Mouse (Mus musculus): ENCODE data around the gene Podn. TPM values are rescaled to one million over a fixed set of nuclear protein-coding genes. Genes with fewer than 3 reads are reported as not detected.
"Not testable (repeated sequence)": the region's sequence is repeated elsewhere in the genome, so short reads cannot be mapped to it uniquely, and the experiment has no call there.

Podn gene
- total RNA-seq (2021), result 10 to 100 TPM in 1 of 2 experiments, 1 to 10 TPM in 1; 8.8 to 11.5 TPM
- long read RNA-seq, experiment 1, partial matches to known transcripts, result 0 of 2 reads
- long read RNA-seq, experiment 1, other reads (novel, unspliced or antisense), result 2 of 2 reads
- long read RNA-seq, experiment 2, partial matches to known transcripts, result 0 of 20 reads
- long read RNA-seq, experiment 2, other reads (novel, unspliced or antisense), result 20 of 20 reads

GRCm38 (mm10) chr4:108096345-108096744 lies at the start of gene Podn:
TSS of gene Podn (minus strand) at chr4:108096445.
- no peak for DNase-seq (ENCODE audit: low spot score in 2 of 2)

GRCm38 (mm10) chr4:108145554-108145953 lies 49.3 kb upstream of the Podn start:
- DNase-seq (ENCODE audit: low spot score in 2 of 2), result not testable (repeated sequence)

- no peak for DNase-seq (ENCODE audit: low spot score in 2 of 2)
Observed at GRCm38 (mm10) chr4:108144880-108145279, 48.6 kb upstream of the Podn start, which contains the start of gene Scp2. TSS of gene Scp2 (minus strand) at chr4:108144998.

GRCm38 (mm10) chr4:108143778-108144177 lies 47.5 kb upstream of the Podn start:
- no peak for DNase-seq (ENCODE audit: low spot score in 2 of 2)

- not testable (repeated sequence) for DNase-seq (ENCODE audit: low spot score in 2 of 2)
Observed at GRCm38 (mm10) chr4:108143178-108143577, 46.9 kb upstream of the Podn start.

- no peak for DNase-seq (ENCODE audit: low spot score in 2 of 2)
Observed at GRCm38 (mm10) chr4:108136938-108137337, 40.7 kb upstream of the Podn start.

- no peak for DNase-seq (ENCODE audit: low spot score in 2 of 2)
Observed at GRCm38 (mm10) chr4:108130452-108130851, 34.2 kb upstream of the Podn start.

- DNase-seq (ENCODE audit: low spot score in 2 of 2), result no peak
Observed at GRCm38 (mm10) chr4:108128339-108128738, 32.1 kb upstream of the Podn start.

- DNase-seq (ENCODE audit: low spot score in 2 of 2), result no peak
Observed at GRCm38 (mm10) chr4:108127516-108127915, 31.3 kb upstream of the Podn start.

- DNase-seq (ENCODE audit: low spot score in 2 of 2), result no peak
Observed at GRCm38 (mm10) chr4:108126260-108126659, 30.0 kb upstream of the Podn start.

GRCm38 (mm10) chr4:108124104-108124503 lies 27.9 kb upstream of the Podn start:
- no peak for DNase-seq (ENCODE audit: low spot score in 2 of 2)

GRCm38 (mm10) chr4:108117924-108118876 lies 22.0 kb upstream of the Podn start:
- DNase-seq (ENCODE audit: low spot score in 2 of 2), result peak; percentile 89 to 93

GRCm38 (mm10) chr4:108117488-108117887 lies 21.2 kb upstream of the Podn start:
- DNase-seq (ENCODE audit: low spot score in 2 of 2), result peak; percentile 4 to 5

GRCm38 (mm10) chr4:108116466-108116865 lies 20.2 kb upstream of the Podn start:
- no peak for DNase-seq (ENCODE audit: low spot score in 2 of 2)

- no peak for DNase-seq (ENCODE audit: low spot score in 2 of 2)
Observed at GRCm38 (mm10) chr4:108110706-108111105, 14.5 kb upstream of the Podn start.

GRCm38 (mm10) chr4:108109728-108110127 lies 13.5 kb upstream of the Podn start:
- DNase-seq (ENCODE audit: low spot score in 2 of 2), result no peak

- DNase-seq (ENCODE audit: low spot score in 2 of 2), result no peak
Observed at GRCm38 (mm10) chr4:108092741-108093397, 3.4 kb downstream of the Podn start.

GRCm38 (mm10) chr4:108083993-108084392 lies 12.3 kb downstream of the Podn start:
- DNase-seq (ENCODE audit: low spot score in 2 of 2), result no peak

- DNase-seq (ENCODE audit: low spot score in 2 of 2), result no peak
Observed at GRCm38 (mm10) chr4:108083032-108083735, 13.1 kb downstream of the Podn start.

GRCm38 (mm10) chr4:108082401-108082806 lies 13.8 kb downstream of the Podn start:
- no peak for DNase-seq (ENCODE audit: low spot score in 2 of 2)

GRCm38 (mm10) chr4:108080876-108081275 lies 15.4 kb downstream of the Podn start:
- no peak for DNase-seq (ENCODE audit: low spot score in 2 of 2)

All from layer of hippocampus, postnatal 14 days (tissue).